Mouse (Mus musculus) liver, embryonic 11.5 days (tissue): ENCODE results near the gene Lamp2. TPM values are rescaled to one million over a fixed set of nuclear protein-coding genes. Genes with fewer than 3 reads are reported as not detected.

Experiments used
- polyA plus RNA-seq: library from polyadenylated mRNA; unstranded; fragments of >200 nt; fragmentation: Nextera tagmentation; extraction: Ambion mirVana; gene quantifications from 2 replicates; pipeline ENCODE4 v1.2.1, GENCODE M21; 2014

The Lamp2 gene
- polyA plus RNA-seq, 1 experiment from 2014 or later: 76.0 TPM

Other genes starting within 250 kb of the Lamp2 start
- gene Tmem255a, start 204.0 kb downstream of the Lamp2 start, polyA plus RNA-seq: 11.4 and 11.5 TPM in 2 replicates
- not detected in 2 replicates for gene Atp1b4, start 140.3 kb downstream of the Lamp2 start, polyA plus RNA-seq
- gene Cul4b, start 119.7 kb upstream of the Lamp2 start, polyA plus RNA-seq: 39.6 and 45.6 TPM in 2 replicates
- 84.6 and 86.6 TPM in 2 replicates for gene Mcts1, start 144.1 kb upstream of the Lamp2 start, polyA plus RNA-seq
- 18.1 and 22.1 TPM in 2 replicates for gene C1galt1c1, start 178.6 kb upstream of the Lamp2 start, polyA plus RNA-seq